Mouse (Mus musculus): ENCODE measurements around the gene Bcar3.

- TF ChIP-seq CTCF (IDR thresholded peaks at IDR 0.05; ENCODE audit: extremely low read depth, insufficient read length, insufficient replicate concordance, low read depth, low read length) (no peak), POLR2A (IDR thresholded peaks at IDR 0.05; ENCODE audit: low read depth, low read length) (no peak)
These were observed 44.1 kb downstream of the Bcar3 start for GRCm38 (mm10) chr3:122337992-122338391.

Data from small intestine, adult 2 months (tissue).